ENCODE assay signal across 13 mouse cellular contexts in genomic region chr12:5983937-5984610, GRCm38 (mm10).
A peak's percentile ranks its signal among the peaks of the same experiment; 100 is the strongest.
DNase-seq lines count a peak whose midpoint lies in the region; ATAC-seq and TF ChIP-seq lines count a peak whose summit lies in the region.
"Had no signal": no experiment of that assay in that cellular context is flagged by ENCODE, and none has a peak within 500 bp of the region (broad histone marks: within the 10 kb centered on the region; RNA-seq: fewer than 3 reads in every experiment).

No protein-coding gene starts in this region.

- H3K4me1 ChIP-seq in limb, embryonic 12.5 days (replicated peaks): peaks cover 9% of the 10 kb centered on the region
- peaks cover 16% of the 10 kb centered on the region for H3K4me1 ChIP-seq in limb, embryonic 10.5 days
- no peaks in the 10 kb centered on the region for H3K4me1 ChIP-seq in embryonic facial prominence, embryonic 14.5 days (ENCODE audit: control insufficient read depth, insufficient read depth, low read length)
- no peaks in the 10 kb centered on the region for H3K4me1 ChIP-seq in midbrain, postnatal 0 days (ENCODE audit: insufficient read depth, low read length)
- H3K4me1 ChIP-seq: liver, embryonic 15.5 days; midbrain, embryonic 12.5 days had no signal

- H3K9me3 ChIP-seq in limb, embryonic 12.5 days: no peaks in the 10 kb centered on the region
- H3K9me3 ChIP-seq in limb, embryonic 10.5 days (replicated peaks): no peaks in the 10 kb centered on the region
- no peaks in the 10 kb centered on the region for H3K9me3 ChIP-seq in embryonic facial prominence, embryonic 14.5 days (ENCODE audit: control insufficient read depth, low read length)
- H3K9me3 ChIP-seq in midbrain, postnatal 0 days (ENCODE audit: low read length): no peaks in the 10 kb centered on the region
- H3K9me3 ChIP-seq: liver, embryonic 15.5 days; midbrain, embryonic 12.5 days had no signal

- DNase-seq in frontal cortex, postnatal 14 days (ENCODE audit: low spot score in 2 of 2): no peak
- DNase-seq in limb, embryonic 10.5 days (ENCODE audit: low spot score): no peak
- peak; percentile 42 for DNase-seq in embryonic facial prominence, embryonic 14.5 days (ENCODE audit: low spot score)
- peak; percentile 46 for DNase-seq in midbrain, postnatal 0 days (ENCODE audit: low spot score)
- no peak for DNase-seq in heart, postnatal 14 days
- DNase-seq in adipocyte (ENCODE audit: low spot score): no peak
- DNase-seq: adrenal gland, postnatal 10 days; cerebellum, adult 2 months; layer of hippocampus, adult 9-11 months had no signal

- H3K27ac ChIP-seq in limb, embryonic 12.5 days: no peak overlapping the region
- H3K27ac ChIP-seq in limb, embryonic 10.5 days: no peak overlapping the region
- no peak overlapping the region for H3K27ac ChIP-seq in embryonic facial prominence, embryonic 14.5 days (replicated peaks; ENCODE audit: low read depth, low read length)
- H3K27ac ChIP-seq in midbrain, postnatal 0 days (ENCODE audit: low read depth, low read length): no peak overlapping the region
- H3K27ac ChIP-seq: liver, embryonic 15.5 days; midbrain, embryonic 12.5 days had no signal

- H3K27me3 ChIP-seq in limb, embryonic 12.5 days: no peaks in the 10 kb centered on the region
- H3K27me3 ChIP-seq in limb, embryonic 10.5 days (ENCODE audit: low read depth, poor library complexity, severe bottlenecking): no peaks in the 10 kb centered on the region
- no peaks in the 10 kb centered on the region for H3K27me3 ChIP-seq in embryonic facial prominence, embryonic 14.5 days (replicated peaks; ENCODE audit: control insufficient read depth, insufficient read depth, low read length)
- H3K27me3 ChIP-seq in midbrain, postnatal 0 days (ENCODE audit: insufficient read depth, low read length): no peaks in the 10 kb centered on the region
- H3K27me3 ChIP-seq: liver, embryonic 15.5 days; midbrain, embryonic 12.5 days had no signal

- WGBS in limb, embryonic 12.5 days: 26% methylated on average over 13 of the region's 13 CpGs
- 61% methylated on average over 13 of the region's 13 CpGs for WGBS in limb, embryonic 10.5 days
- 37% methylated on average over 13 of the region's 13 CpGs for WGBS in embryonic facial prominence, embryonic 14.5 days
- WGBS in midbrain, postnatal 0 days: 47% methylated on average over 13 of the region's 13 CpGs

- H3K36me3 ChIP-seq in limb, embryonic 12.5 days: no peaks in the 10 kb centered on the region
- no peaks in the 10 kb centered on the region for H3K36me3 ChIP-seq in limb, embryonic 10.5 days
- no peaks in the 10 kb centered on the region for H3K36me3 ChIP-seq in embryonic facial prominence, embryonic 14.5 days (ENCODE audit: control insufficient read depth, insufficient read depth, low read length)
- H3K36me3 ChIP-seq in midbrain, postnatal 0 days (ENCODE audit: insufficient read depth, low read length): no peaks in the 10 kb centered on the region
- H3K36me3 ChIP-seq: liver, embryonic 15.5 days; midbrain, embryonic 12.5 days had no signal

- intact Hi-C loops in heart, postnatal 14 days (cut with DNase I): no loop called here

- no peak for TF ChIP-seq CTCF in midbrain, postnatal 0 days (IDR thresholded peaks at IDR 0.05)

- H3K4me2 ChIP-seq in limb, embryonic 12.5 days: peak overlapping the region; percentile 23; the same call in 1 of the 2 replicates
- H3K4me2 ChIP-seq in embryonic facial prominence, embryonic 14.5 days (ENCODE audit: low read depth, low read length): peak overlapping the region; percentile 23; the same call in 1 of the 2 replicates
- no peak overlapping the region for H3K4me2 ChIP-seq in midbrain, postnatal 0 days (ENCODE audit: low read depth, low read length, poor library complexity, severe bottlenecking)
- H3K4me2 ChIP-seq: liver, embryonic 15.5 days; midbrain, embryonic 12.5 days had no signal

- no peak overlapping the region for H3K4me3 ChIP-seq in limb, embryonic 12.5 days (replicated peaks)
- no peak overlapping the region for H3K4me3 ChIP-seq in limb, embryonic 10.5 days
- H3K4me3 ChIP-seq in embryonic facial prominence, embryonic 14.5 days (ENCODE audit: low read depth, low read length): no peak overlapping the region
- no peak overlapping the region for H3K4me3 ChIP-seq in midbrain, postnatal 0 days (ENCODE audit: low read depth, low read length)
- H3K4me3 ChIP-seq: liver, embryonic 15.5 days; midbrain, embryonic 12.5 days had no signal

- H3K9ac ChIP-seq in limb, embryonic 12.5 days (replicated peaks): no peak overlapping the region
- H3K9ac ChIP-seq in embryonic facial prominence, embryonic 14.5 days (ENCODE audit: low read depth, low read length): no peak overlapping the region
- no peak overlapping the region for H3K9ac ChIP-seq in midbrain, postnatal 0 days (replicated peaks; ENCODE audit: low read length, poor library complexity, severe bottlenecking)
- H3K9ac ChIP-seq: liver, embryonic 15.5 days; midbrain, embryonic 12.5 days had no signal

- peak; percentile 85 for ATAC-seq in frontal cortex, adult (ENCODE audit: low TSS enrichment)
- ATAC-seq in limb, embryonic 12.5 days (ENCODE audit: insufficient number of reproducible peaks, insufficient read depth, low FRiP score, low TSS enrichment, low read depth): no peak
- ATAC-seq in embryonic facial prominence, embryonic 14.5 days (ENCODE audit: low read depth): no peak
- ATAC-seq in midbrain, postnatal 0 days (ENCODE audit: low FRiP score): no peak

Comparison
In these comparisons a context has a peak if more than half of its experiments do, and no peak if none do; other contexts are left out.
1. DNase-seq: peak in embryonic facial prominence, embryonic 14.5 days (single experiment) and midbrain, postnatal 0 days (single experiment); none in frontal cortex, postnatal 14 days (0 of 2), limb, embryonic 10.5 days (single experiment), heart, postnatal 14 days (0 of 2) and adipocyte (single experiment).